Mouse (Mus musculus): ENCODE data around the gene Hacd2. TPM values are rescaled to one million over a fixed set of nuclear protein-coding genes. Genes with fewer than 3 reads are reported as not detected.

The Hacd2 gene
- polyA plus RNA-seq, 1 experiment: 94.1 TPM

GRCm38 (mm10) chr16:35038343-35039057 is 16.3 kb downstream of the Hacd2 start:
- Histone ChIP-seq H3K4me3 (ENCODE audit: control insufficient read depth, low read depth, low read length) (no peak overlapping the region), H3K27me3 (ENCODE audit: control insufficient read depth, insufficient read depth, low read length) (no peaks in the 10 kb centered on the region), H3K4me1 (ENCODE audit: control insufficient read depth, insufficient read depth, low read length) (peaks cover 5% of the 10 kb centered on the region), H3K27ac (ENCODE audit: control insufficient read depth, insufficient read depth, low read depth, low read length) (no peak overlapping the region), H3K36me3 (ENCODE audit: control insufficient read depth, insufficient read depth, low read length) (no peaks in the 10 kb centered on the region; the same call in 1 of the 2 replicates)
- no peak for TF ChIP-seq CTCF (IDR thresholded peaks at IDR 0.05; ENCODE audit: control insufficient read depth, insufficient read depth, insufficient replicate concordance, low read depth, low read length)
- TF ChIP-seq POLR2A (IDR thresholded peaks at IDR 0.05; ENCODE audit: control insufficient read depth, low read depth, low read length): no peak

DNA sequence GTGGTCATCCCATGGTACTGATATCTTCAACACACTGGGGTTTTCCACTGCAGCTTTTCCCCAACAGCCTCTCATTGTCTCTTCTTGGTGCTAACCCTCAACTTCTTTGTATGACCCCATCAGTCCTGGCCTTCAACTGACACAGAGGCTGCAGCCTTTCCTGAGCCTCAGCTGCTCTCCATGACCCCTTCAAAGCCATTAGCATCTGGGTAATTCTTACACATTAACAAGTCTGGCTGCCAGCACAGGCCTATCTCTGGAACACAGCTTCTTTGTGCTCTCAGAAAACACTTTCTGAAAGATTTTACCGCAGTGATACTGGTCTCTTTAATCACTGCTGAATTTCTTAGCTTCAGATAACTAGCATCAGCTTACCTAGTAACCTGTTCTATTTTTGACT is 17.9 kb downstream of the Hacd2 start:
- Histone ChIP-seq H3K27me3 (ENCODE audit: control insufficient read depth, insufficient read depth, low read length) (no peaks in the 10 kb centered on the region), H3K4me3 (ENCODE audit: control insufficient read depth, low read depth, low read length) (no peak overlapping the region), H3K4me1 (ENCODE audit: control insufficient read depth, insufficient read depth, low read length) (peaks cover 5% of the 10 kb centered on the region), H3K27ac (ENCODE audit: control insufficient read depth, insufficient read depth, low read depth, low read length) (no peak overlapping the region), H3K36me3 (ENCODE audit: control insufficient read depth, insufficient read depth, low read length) (no peaks in the 10 kb centered on the region; the same call in 1 of the 2 replicates)
- TF ChIP-seq CTCF (IDR thresholded peaks at IDR 0.05; ENCODE audit: control insufficient read depth, insufficient read depth, insufficient replicate concordance, low read depth, low read length) (no peak), POLR2A (IDR thresholded peaks at IDR 0.05; ENCODE audit: control insufficient read depth, low read depth, low read length) (no peak)

GRCm38 (mm10) chr16:35041001-35041400 is 18.8 kb downstream of the Hacd2 start:
- Histone ChIP-seq H3K27ac (ENCODE audit: control insufficient read depth, insufficient read depth, low read depth, low read length) (no peak overlapping the region), H3K4me3 (ENCODE audit: control insufficient read depth, low read depth, low read length) (no peak overlapping the region), H3K27me3 (ENCODE audit: control insufficient read depth, insufficient read depth, low read length) (no peaks in the 10 kb centered on the region), H3K36me3 (ENCODE audit: control insufficient read depth, insufficient read depth, low read length) (no peaks in the 10 kb centered on the region; the same call in 1 of the 2 replicates), H3K4me1 (ENCODE audit: control insufficient read depth, insufficient read depth, low read length) (peaks cover 5% of the 10 kb centered on the region)
- TF ChIP-seq POLR2A (IDR thresholded peaks at IDR 0.05; ENCODE audit: control insufficient read depth, low read depth, low read length) (no peak), CTCF (IDR thresholded peaks at IDR 0.05; ENCODE audit: control insufficient read depth, insufficient read depth, insufficient replicate concordance, low read depth, low read length) (no peak)

GRCm38 (mm10) chr16:35046081-35046775 is 24.0 kb downstream of the Hacd2 start:
- H3K36me3 ChIP-seq (ENCODE audit: control insufficient read depth, insufficient read depth, low read length): no peaks in the 10 kb centered on the region
- no peaks in the 10 kb centered on the region for H3K27me3 ChIP-seq (ENCODE audit: control insufficient read depth, insufficient read depth, low read length)
- H3K27ac ChIP-seq (ENCODE audit: control insufficient read depth, insufficient read depth, low read depth, low read length): no peak overlapping the region
- no peaks in the 10 kb centered on the region for H3K4me1 ChIP-seq (ENCODE audit: control insufficient read depth, insufficient read depth, low read length)
- no peak overlapping the region for H3K4me3 ChIP-seq (ENCODE audit: control insufficient read depth, low read depth, low read length)
- TF ChIP-seq POLR2A (IDR thresholded peaks at IDR 0.05; ENCODE audit: control insufficient read depth, low read depth, low read length) (no peak), CTCF (IDR thresholded peaks at IDR 0.05; ENCODE audit: control insufficient read depth, insufficient read depth, insufficient replicate concordance, low read depth, low read length) (no peak)

GRCm38 (mm10) chr16:35047272-35047969 is 25.2 kb downstream of the Hacd2 start:
- no peak for TF ChIP-seq POLR2A (IDR thresholded peaks at IDR 0.05; ENCODE audit: control insufficient read depth, low read depth, low read length)
- TF ChIP-seq CTCF (IDR thresholded peaks at IDR 0.05; ENCODE audit: control insufficient read depth, insufficient read depth, insufficient replicate concordance, low read depth, low read length): no peak
- Histone ChIP-seq H3K27ac (ENCODE audit: control insufficient read depth, insufficient read depth, low read depth, low read length) (no peak overlapping the region), H3K4me3 (ENCODE audit: control insufficient read depth, low read depth, low read length) (no peak overlapping the region), H3K27me3 (ENCODE audit: control insufficient read depth, insufficient read depth, low read length) (no peaks in the 10 kb centered on the region), H3K36me3 (ENCODE audit: control insufficient read depth, insufficient read depth, low read length) (no peaks in the 10 kb centered on the region), H3K4me1 (ENCODE audit: control insufficient read depth, insufficient read depth, low read length) (no peaks in the 10 kb centered on the region)

GRCm38 (mm10) chr16:35051066-35051465 is 28.8 kb downstream of the Hacd2 start:
- Histone ChIP-seq H3K27ac (ENCODE audit: control insufficient read depth, insufficient read depth, low read depth, low read length) (no peak overlapping the region), H3K27me3 (ENCODE audit: control insufficient read depth, insufficient read depth, low read length) (no peaks in the 10 kb centered on the region), H3K4me1 (ENCODE audit: control insufficient read depth, insufficient read depth, low read length) (no peaks in the 10 kb centered on the region), H3K36me3 (ENCODE audit: control insufficient read depth, insufficient read depth, low read length) (no peaks in the 10 kb centered on the region), H3K4me3 (ENCODE audit: control insufficient read depth, low read depth, low read length) (no peak overlapping the region)
- TF ChIP-seq CTCF (IDR thresholded peaks at IDR 0.05; ENCODE audit: control insufficient read depth, insufficient read depth, insufficient replicate concordance, low read depth, low read length) (no peak), POLR2A (IDR thresholded peaks at IDR 0.05; ENCODE audit: control insufficient read depth, low read depth, low read length) (no peak)

DNA sequence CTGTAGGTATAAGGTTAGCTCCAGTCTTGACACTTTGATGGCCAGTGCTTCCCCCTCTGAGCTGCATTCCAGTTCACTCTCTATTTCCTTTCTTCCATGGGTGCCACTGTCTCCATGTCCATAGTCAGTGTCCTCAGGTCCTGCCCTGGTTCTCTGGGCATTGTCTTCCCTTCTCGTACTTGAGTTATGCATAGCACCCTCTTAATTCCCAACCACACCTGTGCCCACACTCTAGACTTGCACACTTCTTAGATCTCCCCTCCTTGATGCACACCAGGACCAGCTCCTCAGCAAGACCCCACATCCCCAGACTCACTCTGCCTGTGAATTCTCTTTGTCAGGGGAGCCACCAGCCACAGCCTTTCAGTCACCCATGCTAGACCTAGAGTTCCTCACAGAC is 30.0 kb downstream of the Hacd2 start:
- no peaks in the 10 kb centered on the region for H3K36me3 ChIP-seq (ENCODE audit: control insufficient read depth, insufficient read depth, low read length)
- no peak for TF ChIP-seq CTCF (IDR thresholded peaks at IDR 0.05; ENCODE audit: control insufficient read depth, insufficient read depth, insufficient replicate concordance, low read depth, low read length)
- no peak for TF ChIP-seq POLR2A (IDR thresholded peaks at IDR 0.05; ENCODE audit: control insufficient read depth, low read depth, low read length)
- no peaks in the 10 kb centered on the region for H3K27me3 ChIP-seq (ENCODE audit: control insufficient read depth, insufficient read depth, low read length)
- H3K4me3 ChIP-seq (ENCODE audit: control insufficient read depth, low read depth, low read length): no peak overlapping the region
- no peaks in the 10 kb centered on the region for H3K4me1 ChIP-seq (ENCODE audit: control insufficient read depth, insufficient read depth, low read length)
- no peak overlapping the region for H3K27ac ChIP-seq (ENCODE audit: control insufficient read depth, insufficient read depth, low read depth, low read length)

All from testis, adult 2 months (tissue).